Mouse (Mus musculus): ENCODE data around the gene Mrps6.
A peak's percentile ranks its signal among the peaks of the same experiment; 100 is the strongest.

The Mrps6 gene

GRCm38 (mm10) chr16:92057852-92058643 lies at the start of gene Mrps6, which contains the start of the genes Gm49711 and Slc5a3:
Mrps6 (plus strand) TSS chr16:92058270.
Gm49711 (plus strand) TSS chr16:92058316.
Slc5a3 (plus strand) TSS chr16:92058322.
- peak; percentile 71 to 81 for DNase-seq (ENCODE audit: low read depth in 2 of 2, low spot score in 2 of 2)

DNA sequence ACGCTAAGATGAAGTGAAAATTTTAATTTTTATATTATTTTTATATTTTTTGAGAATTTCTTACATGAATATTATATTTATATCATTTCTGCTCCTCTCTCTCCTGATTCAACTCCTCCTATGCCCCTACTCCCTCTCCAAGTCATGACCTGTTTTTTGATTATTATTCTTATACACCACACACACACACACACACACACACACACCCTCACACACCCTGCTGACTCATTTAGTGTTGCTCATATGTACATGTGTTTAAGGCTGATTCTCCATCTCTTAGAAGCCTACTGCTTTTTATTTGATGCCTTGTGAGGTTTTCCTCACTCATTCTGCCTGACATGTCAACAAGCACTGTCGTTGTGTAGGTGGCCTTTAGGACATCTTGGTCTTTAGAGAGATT lies 48.5 kb upstream of the Mrps6 start:
- no peak for DNase-seq (ENCODE audit: low read depth in 2 of 2, low spot score in 2 of 2)

DNA sequence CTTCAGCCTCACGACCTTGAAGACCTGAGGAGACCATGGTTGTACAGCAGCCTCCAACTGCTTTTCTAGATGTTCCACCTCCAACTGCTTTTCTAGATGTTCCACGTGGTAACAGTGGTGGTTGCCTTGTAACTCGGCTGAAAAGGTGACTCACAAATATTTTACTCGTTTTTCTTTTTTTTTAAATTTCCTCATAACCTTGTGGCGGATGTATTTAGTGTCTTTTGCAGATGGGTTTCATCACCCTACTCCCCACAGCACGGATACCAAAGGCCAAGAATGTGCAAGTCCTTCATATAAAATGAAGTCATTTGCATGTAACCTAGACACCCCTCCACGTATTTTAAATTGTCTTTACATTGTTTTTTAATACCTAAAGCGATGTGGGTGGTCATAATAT lies 41.3 kb upstream of the Mrps6 start:
- DNase-seq (ENCODE audit: low read depth in 2 of 2, low spot score in 2 of 2), result no peak

DNA sequence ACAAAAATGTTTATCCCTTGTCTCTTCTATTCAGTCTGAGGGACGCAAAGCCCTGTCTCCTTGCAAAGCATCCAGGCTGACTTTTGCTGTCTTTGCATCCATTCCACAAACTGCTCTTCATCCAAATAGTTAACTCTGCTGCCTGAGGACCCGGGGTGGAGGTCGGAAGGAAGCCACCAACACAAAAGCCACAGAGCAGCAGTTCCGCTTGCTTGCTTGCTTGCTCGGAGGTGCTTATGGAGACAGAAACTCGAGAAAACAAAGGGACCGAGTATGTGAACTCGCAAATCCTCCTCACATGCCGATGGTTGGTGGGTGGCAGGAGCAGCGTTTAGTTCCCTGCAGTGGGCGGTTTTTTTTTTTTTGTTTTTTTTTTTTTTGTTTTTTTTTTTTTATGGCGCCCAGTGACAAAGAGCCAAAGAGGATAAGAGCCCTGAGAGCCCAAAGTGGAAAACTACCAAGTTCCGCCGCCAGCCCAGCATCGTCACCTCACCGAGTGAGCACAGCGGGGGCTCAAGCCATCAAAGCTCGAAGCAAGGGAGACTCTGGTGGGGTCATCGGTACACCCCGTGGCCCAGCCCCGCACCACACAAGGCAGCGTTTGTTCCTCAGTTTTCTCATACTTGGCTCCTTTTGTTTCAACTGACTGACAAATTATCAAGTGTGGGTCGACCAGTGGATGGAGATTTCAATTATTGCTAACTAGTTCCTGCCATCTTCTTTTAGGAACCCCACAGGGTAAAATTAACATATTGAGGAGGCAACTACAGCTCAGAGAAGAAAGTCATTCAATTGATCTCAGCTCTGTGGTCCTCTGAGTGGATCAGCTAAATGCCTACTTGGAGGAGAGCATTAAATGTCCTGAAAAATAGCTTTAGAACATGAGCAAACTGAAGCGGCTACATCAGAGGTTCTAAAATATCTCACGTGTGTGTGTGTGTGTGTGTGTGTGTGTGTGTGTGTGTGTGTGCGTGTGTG lies 38.6 kb upstream of the Mrps6 start:
- peak; percentile 32 to 51 for DNase-seq (ENCODE audit: low read depth in 2 of 2, low spot score in 2 of 2)

DNA sequence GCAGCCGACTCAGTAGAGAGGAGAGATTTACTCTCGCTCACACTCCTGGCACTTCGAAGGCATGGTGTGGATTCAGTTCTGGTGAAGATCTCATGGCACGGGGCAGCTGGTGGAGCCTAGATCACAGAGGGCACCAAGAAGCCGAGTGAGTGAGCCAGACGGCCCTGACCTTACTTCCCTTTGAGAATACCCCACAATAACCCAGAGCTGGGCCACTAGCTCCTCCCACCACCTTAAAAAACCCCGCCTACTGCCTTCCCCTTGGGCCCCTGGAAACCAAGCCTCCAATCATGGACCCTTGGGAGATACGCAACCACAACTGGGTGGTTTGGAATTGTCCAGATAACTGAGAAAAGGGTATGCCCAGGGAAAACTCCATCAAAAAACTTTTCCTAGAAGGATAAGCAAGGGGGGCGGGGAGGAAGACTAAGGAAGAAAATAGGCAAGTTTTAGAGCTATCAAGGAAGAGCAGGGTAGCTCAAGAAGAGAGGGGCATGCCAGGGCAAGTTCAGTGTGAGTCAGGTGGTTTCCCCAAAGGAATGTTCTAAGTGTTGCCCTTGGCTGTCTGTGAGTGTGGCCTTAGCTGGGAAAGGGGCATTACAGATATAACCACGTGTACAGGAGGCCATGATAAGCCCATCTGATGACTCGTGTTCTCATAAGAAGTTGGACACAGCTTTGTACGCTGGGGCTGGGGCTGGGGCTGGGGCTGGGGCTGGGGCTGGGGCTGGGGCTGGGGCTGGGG lies 36.2 kb upstream of the Mrps6 start:
- no peak for DNase-seq (ENCODE audit: low read depth in 2 of 2, low spot score in 2 of 2)

- DNase-seq (ENCODE audit: low read depth in 2 of 2, low spot score in 2 of 2), result no peak
Measured at GRCm38 (mm10) chr16:92022494-92023283, 35.4 kb upstream of the Mrps6 start.

DNA sequence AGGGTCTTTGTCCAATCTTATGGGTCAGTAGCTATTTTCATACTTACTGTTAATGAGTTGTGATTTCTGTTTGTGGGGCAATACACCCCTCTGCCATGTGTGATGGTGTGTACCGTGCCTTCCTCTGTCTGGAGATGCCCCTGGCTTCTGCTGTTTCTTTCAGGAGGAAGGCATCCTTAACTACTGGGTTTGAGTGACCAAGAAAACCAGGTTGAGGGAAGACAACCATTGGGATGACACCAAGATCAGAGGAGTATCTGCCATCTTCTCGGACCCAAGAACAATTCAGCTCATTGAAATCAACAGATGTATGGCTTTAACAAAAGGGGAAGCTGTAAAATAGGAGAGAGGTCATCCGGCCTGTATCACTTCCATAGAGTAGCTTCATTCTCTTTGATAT lies 24.8 kb upstream of the Mrps6 start:
- DNase-seq (ENCODE audit: low read depth in 2 of 2, low spot score in 2 of 2), result no peak

- no peak for DNase-seq (ENCODE audit: low read depth in 2 of 2, low spot score in 2 of 2)
Measured at GRCm38 (mm10) chr16:92034676-92035075, 23.4 kb upstream of the Mrps6 start.

DNA sequence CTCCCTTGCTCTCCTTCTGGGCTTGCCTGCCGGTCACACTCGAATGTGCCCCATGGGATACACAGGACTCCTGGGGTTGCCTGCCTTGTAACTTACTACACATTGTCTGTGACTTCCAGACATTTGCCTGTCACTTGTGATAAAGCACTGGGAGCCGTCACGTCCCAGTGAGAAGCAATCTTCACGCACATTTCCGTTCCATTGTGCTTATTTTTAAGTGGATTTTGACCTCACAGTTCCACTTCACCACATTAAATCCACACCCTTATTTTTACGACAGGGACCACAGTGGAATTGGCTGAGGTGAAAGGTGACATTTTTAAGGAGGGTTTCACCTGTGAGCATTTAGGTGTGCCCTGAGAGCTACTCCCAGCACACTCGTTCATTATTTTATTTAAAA lies 21.4 kb upstream of the Mrps6 start:
- no peak for DNase-seq (ENCODE audit: low read depth in 2 of 2, low spot score in 2 of 2)

DNA sequence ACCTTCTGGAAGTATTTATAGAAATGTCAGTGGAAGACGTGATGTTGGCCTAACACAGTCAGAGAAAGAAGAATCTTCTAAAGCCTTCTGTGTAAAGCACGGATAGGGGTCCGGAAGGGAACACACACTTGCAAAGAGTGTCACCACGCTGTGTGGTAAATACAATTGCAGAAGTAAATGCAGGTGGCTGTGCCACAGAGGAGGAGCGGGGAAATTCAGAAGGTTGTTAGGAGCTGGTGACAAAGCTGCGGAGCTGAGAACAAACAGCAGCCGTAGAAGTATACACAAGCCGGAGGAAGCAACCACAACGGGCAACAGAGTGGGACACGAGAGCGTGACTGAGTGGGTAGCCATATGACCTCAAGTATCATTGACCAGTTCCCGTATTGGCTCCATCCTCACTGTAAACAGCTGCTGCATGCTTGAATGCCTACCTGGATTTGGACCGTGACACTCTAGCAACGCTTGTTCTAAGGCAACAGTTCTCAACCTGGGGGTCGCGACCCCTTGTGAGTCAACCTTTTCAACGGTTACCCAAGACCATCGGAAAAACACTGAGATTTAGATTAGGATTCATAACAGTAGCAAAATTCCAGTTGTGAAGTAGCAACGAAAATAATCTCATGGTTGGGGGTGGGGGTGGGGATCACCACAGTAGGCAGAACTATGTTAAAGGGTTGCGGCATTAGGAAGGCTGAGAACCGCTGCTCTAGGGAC lies 20.0 kb upstream of the Mrps6 start:
- DNase-seq (ENCODE audit: low read depth in 2 of 2, low spot score in 2 of 2), result no peak

DNA sequence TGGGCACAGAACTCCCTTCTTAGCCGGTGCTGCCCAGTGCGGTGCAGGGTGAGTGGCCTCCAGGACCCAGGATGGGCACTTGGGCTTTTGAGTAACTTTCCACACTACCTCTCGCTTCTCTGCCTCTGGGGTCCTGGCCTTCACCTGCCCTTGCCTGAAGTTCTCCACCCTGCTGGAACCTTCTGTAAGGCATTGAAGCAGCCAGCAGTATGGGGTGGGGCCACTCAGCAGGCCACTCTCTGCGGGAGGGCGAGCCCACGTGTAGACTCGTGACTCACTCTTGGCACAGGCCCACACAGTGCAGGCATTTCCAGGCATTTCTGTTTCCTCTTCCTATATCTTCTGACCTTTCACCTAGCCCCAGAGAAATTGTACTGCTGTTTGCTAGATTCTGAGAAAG lies 18.6 kb upstream of the Mrps6 start:
- DNase-seq (ENCODE audit: low read depth in 2 of 2, low spot score in 2 of 2), result no peak

DNA sequence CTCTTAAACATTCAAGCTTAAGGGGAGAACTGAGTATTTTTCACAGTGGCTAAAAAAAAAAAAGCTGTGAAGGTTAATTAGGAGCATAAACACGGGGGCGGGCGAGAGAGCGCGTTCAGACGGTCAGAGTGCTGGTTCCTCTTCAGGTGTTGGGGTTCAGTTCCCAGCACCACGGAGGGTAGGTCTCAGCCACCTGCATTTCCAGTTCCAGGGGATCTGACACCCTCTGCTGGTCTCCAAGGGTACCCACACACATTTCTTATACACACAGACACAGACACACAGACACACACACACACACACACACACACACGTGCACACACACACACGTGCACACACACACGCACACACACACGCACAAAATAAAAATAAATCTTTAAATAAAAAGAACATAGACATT lies 18.1 kb upstream of the Mrps6 start:
- no peak for DNase-seq (ENCODE audit: low read depth in 2 of 2, low spot score in 2 of 2)

- no peak for DNase-seq (ENCODE audit: low read depth in 2 of 2, low spot score in 2 of 2)
Measured at GRCm38 (mm10) chr16:92051777-92052310, 6.2 kb upstream of the Mrps6 start.

GRCm38 (mm10) chr16:92052569-92052968 lies 5.5 kb upstream of the Mrps6 start:
- no peak for DNase-seq (ENCODE audit: low read depth in 2 of 2, low spot score in 2 of 2)

DNA sequence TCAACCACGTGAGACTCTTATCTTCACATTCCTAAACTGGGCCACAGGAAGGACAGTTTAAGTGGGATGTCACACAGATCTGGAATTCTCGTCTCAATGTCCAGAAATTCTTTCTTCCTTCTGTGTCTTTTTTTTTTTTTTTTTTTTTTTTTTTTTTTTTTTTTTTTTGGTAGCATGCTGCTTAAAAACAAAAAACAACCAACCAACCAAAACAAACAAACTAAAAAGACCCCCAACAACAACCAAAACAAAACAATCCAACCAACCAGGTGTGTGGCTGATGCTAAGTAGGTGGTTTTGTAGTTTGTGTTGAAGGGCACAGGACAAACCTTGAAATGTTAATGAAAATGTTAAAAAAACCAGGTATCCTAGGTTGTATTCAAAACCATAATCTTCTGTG lies 1.4 kb upstream of the Mrps6 start:
- no peak for DNase-seq (ENCODE audit: low read depth in 2 of 2, low spot score in 2 of 2)

DNA sequence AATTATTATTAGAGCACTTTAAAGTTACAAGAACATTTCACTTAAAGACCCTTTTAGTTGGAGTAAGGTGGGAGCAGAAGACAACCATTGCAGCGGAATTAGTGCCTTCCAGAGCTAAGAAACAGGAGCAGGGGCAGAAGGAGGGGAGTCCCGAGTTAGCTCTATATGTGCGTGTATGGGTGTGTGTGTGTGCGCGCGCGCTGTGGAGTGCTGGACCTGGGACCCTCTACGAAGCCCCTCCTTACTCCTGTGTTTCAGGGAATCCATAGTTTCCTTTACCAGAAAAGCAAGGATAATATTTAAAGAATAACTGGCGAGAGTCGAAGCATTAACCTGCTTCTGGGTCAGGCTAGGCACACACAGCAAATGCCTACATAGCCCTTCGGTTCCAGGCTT lies 616 bp upstream of the Mrps6 start:
- no peak for DNase-seq (ENCODE audit: low read depth in 2 of 2, low spot score in 2 of 2)

GRCm38 (mm10) chr16:92058644-92059620 lies 862 bp downstream of the Mrps6 start:
- DNase-seq (ENCODE audit: low read depth in 2 of 2, low spot score in 2 of 2), result peak; percentile 16 to 17

- DNase-seq (ENCODE audit: low read depth in 2 of 2, low spot score in 2 of 2), result no peak
Measured at GRCm38 (mm10) chr16:92060213-92060612, 2.1 kb downstream of the Mrps6 start.
